Mouse (Mus musculus) hindbrain, embryonic 11.5 days (tissue): ENCODE results near the gene Ccpg1. TPM values are rescaled to one million over a fixed set of nuclear protein-coding genes. Genes with fewer than 3 reads are reported as not detected.

ENCODE experiments used
- ATAC-seq: fragments of 200-750 bp; cut with Nextera tagmentation; 2 replicates; pipeline ENCODE4 v1.8.0; 2017; ENCODE audit warnings: mild to moderate bottlenecking, moderate TSS enrichment, moderate library complexity; ENCODE audit not compliant: low FRiP score
- DNase-seq: peaks from one replicate; pipeline ENCODE4 v3.0.0-alpha.2; 2015; ENCODE audit warnings: low spot score
- H3K27ac ChIP-seq: fragments of 300-500 bp; sonication (generic); 2 replicates; pipeline ENCODE4 v1.5.1; 2014; ENCODE audit warnings: mild to moderate bottlenecking, low read depth, low read length
- H3K27me3 ChIP-seq: fragments of 300-500 bp; sonication (generic); 2 replicates; pipeline ENCODE4 v1.6.1; 2014; ENCODE audit warnings: mild to moderate bottlenecking, low read length, moderate library complexity, mixed read lengths; ENCODE audit not compliant: control insufficient read depth, insufficient read depth
- H3K36me3 ChIP-seq: fragments of 300-500 bp; sonication (generic); 2 replicates; pipeline ENCODE4 v1.6.1; 2014; ENCODE audit warnings: mild to moderate bottlenecking, low read length, moderate library complexity, mixed read lengths; ENCODE audit not compliant: control insufficient read depth, insufficient read depth
- H3K4me1 ChIP-seq: fragments of 300-500 bp; sonication (generic); replicated peaks from 2 replicates; pipeline ENCODE4 v1.6.1; 2014; ENCODE audit warnings: low read length, mixed read lengths; ENCODE audit not compliant: control insufficient read depth, insufficient read depth
- H3K4me2 ChIP-seq: fragments of 300-500 bp; sonication (generic); replicated peaks from 2 replicates; pipeline ENCODE4 v1.6.1; 2014; ENCODE audit warnings: mild to moderate bottlenecking, low read depth, low read length
- H3K4me3 ChIP-seq: fragments of 300-500 bp; sonication (generic); 2 replicates; pipeline ENCODE4 v1.5.1; 2014; ENCODE audit warnings: low read depth, low read length
- H3K9ac ChIP-seq: fragments of 300-500 bp; sonication (generic); 2 replicates; pipeline ENCODE4 v1.6.1; 2014; ENCODE audit warnings: low read depth, low read length
- H3K9me3 ChIP-seq: fragments of 300-500 bp; sonication (generic); 2 replicates; pipeline ENCODE4 v1.6.1; 2016; ENCODE audit warnings: low read length; ENCODE audit not compliant: control insufficient read depth
- WGBS: fragments of 180-500 bp; shearing (Covaris S2); extraction: QIAGEN DNeasy Blood & Tissue Kit; methylation state at CpG from one replicate; pipeline ENCODE4 v1.1.7; 2014; 5-methylcytosine and 5-hydroxymethylcytosine counted together
- polyA plus RNA-seq: library from polyadenylated mRNA; unstranded; fragments of >200 nt; fragmentation: Nextera tagmentation; extraction: Ambion mirVana; gene quantifications from 2 replicates; pipeline ENCODE4 v1.2.1, GENCODE M21; 2014

Gene Ccpg1
- polyA plus RNA-seq, 1 experiment from 2014 or later, result 33.6 TPM

GRCm38 (mm10) chr9:73045204-73045603 is 60.0 kb downstream of the Ccpg1 start:
- Histone ChIP-seq H3K27ac (no peak overlapping the region), H3K4me2 (peak overlapping the region; percentile 76), H3K27me3 (no peaks in the 10 kb centered on the region), H3K36me3 (no peaks in the 10 kb centered on the region), H3K4me3 (peak overlapping the region; percentile 28), H3K9me3 (no peaks in the 10 kb centered on the region), H3K9ac (no peak overlapping the region; the same call in 1 of the 2 replicates), H3K4me1 (0 out of 2 replicates have a peak, but pooled peaks cover 1% of the 10 kb centered on the region)
- no peak for ATAC-seq
- WGBS, result 17% methylated on average over 7 of the region's 7 CpGs
- DNase-seq, result no peak

- H3K9ac ChIP-seq, result no peak overlapping the region
- H3K4me2 ChIP-seq, result no peak overlapping the region
- DNase-seq (no peak), ATAC-seq (no peak)
- H3K4me1 ChIP-seq, result no peaks in the 10 kb centered on the region
- no peak overlapping the region for H3K4me3 ChIP-seq
- no peaks in the 10 kb centered on the region for H3K27me3 ChIP-seq
- no peaks in the 10 kb centered on the region for H3K36me3 ChIP-seq
- WGBS, result 70% methylated on average over 10 of the region's 10 CpGs
- H3K9me3 ChIP-seq, result no peaks in the 10 kb centered on the region
- no peak overlapping the region for H3K27ac ChIP-seq
Observed at GRCm38 (mm10) chr9:73045711-73046110, 60.5 kb downstream of the Ccpg1 start.

GRCm38 (mm10) chr9:73047906-73048305 is 62.7 kb downstream of the Ccpg1 start:
- H3K27me3 ChIP-seq, result no peaks in the 10 kb centered on the region
- no peaks in the 10 kb centered on the region for H3K9me3 ChIP-seq
- H3K4me1 ChIP-seq, result no peaks in the 10 kb centered on the region
- H3K4me2 ChIP-seq, result no peak overlapping the region
- no peaks in the 10 kb centered on the region for H3K36me3 ChIP-seq
- WGBS, result 89% methylated on average over 2 of the region's 2 CpGs
- ATAC-seq (no peak), DNase-seq (no peak)
- no peak overlapping the region for H3K4me3 ChIP-seq
- no peak overlapping the region for H3K27ac ChIP-seq
- H3K9ac ChIP-seq, result no peak overlapping the region

- H3K36me3 ChIP-seq, result no peaks in the 10 kb centered on the region
- DNase-seq (no peak), ATAC-seq (no peak)
- no peaks in the 10 kb centered on the region for H3K27me3 ChIP-seq
- 17% methylated on average over 4 of the region's 4 CpGs for WGBS
- no peak overlapping the region for H3K4me3 ChIP-seq
- no peaks in the 10 kb centered on the region for H3K9me3 ChIP-seq
- no peak overlapping the region for H3K4me2 ChIP-seq
- no peak overlapping the region for H3K27ac ChIP-seq
- H3K4me1 ChIP-seq, result no peaks in the 10 kb centered on the region
- H3K9ac ChIP-seq, result no peak overlapping the region
Observed at GRCm38 (mm10) chr9:73048927-73049326, 63.7 kb downstream of the Ccpg1 start.

GRCm38 (mm10) chr9:73049833-73050232 is 64.6 kb downstream of the Ccpg1 start:
- H3K4me3 ChIP-seq, result no peak overlapping the region
- DNase-seq, result no peak

GRCm38 (mm10) chr9:73050606-73051005 is 65.4 kb downstream of the Ccpg1 start:
- Histone ChIP-seq H3K4me3 (no peak overlapping the region), H3K27ac (no peak overlapping the region), H3K9me3 (no peaks in the 10 kb centered on the region), H3K4me1 (no peaks in the 10 kb centered on the region), H3K4me2 (no peak overlapping the region), H3K36me3 (no peaks in the 10 kb centered on the region), H3K27me3 (no peaks in the 10 kb centered on the region), H3K9ac (no peak overlapping the region)
- ATAC-seq (no peak), DNase-seq (no peak)
- WGBS, result 77% methylated on average over 8 of the region's 8 CpGs

More at GRCm38 (mm10) chr9:73049833-73050232, 64.6 kb downstream of the Ccpg1 start:
- no peaks in the 10 kb centered on the region for H3K4me1 ChIP-seq
- no peaks in the 10 kb centered on the region for H3K27me3 ChIP-seq
- WGBS, result 80% methylated on average over 5 of the region's 5 CpGs
- H3K9me3 ChIP-seq, result no peaks in the 10 kb centered on the region
- no peak overlapping the region for H3K27ac ChIP-seq
- H3K4me2 ChIP-seq, result no peak overlapping the region
- H3K9ac ChIP-seq, result no peak overlapping the region
- no peak for ATAC-seq
- H3K36me3 ChIP-seq, result no peaks in the 10 kb centered on the region

GRCm38 (mm10) chr9:73055441-73055911 is 70.2 kb downstream of the Ccpg1 start:
- Histone ChIP-seq H3K36me3 (no peaks in the 10 kb centered on the region), H3K9ac (no peak overlapping the region), H3K4me3 (no peak overlapping the region), H3K27me3 (no peaks in the 10 kb centered on the region), H3K27ac (no peak overlapping the region), H3K4me1 (no peaks in the 10 kb centered on the region), H3K9me3 (no peaks in the 10 kb centered on the region), H3K4me2 (no peak overlapping the region)
- ATAC-seq (no peak), DNase-seq (no peak)
- 74% methylated on average over 10 of the region's 10 CpGs for WGBS

GRCm38 (mm10) chr9:73059224-73059623 is 74.0 kb downstream of the Ccpg1 start:
- no peaks in the 10 kb centered on the region for H3K36me3 ChIP-seq
- WGBS, result 83% methylated on average over 4 of the region's 4 CpGs

GRCm38 (mm10) chr9:73063621-73064290 is 78.5 kb downstream of the Ccpg1 start:
- no peaks in the 10 kb centered on the region for H3K9me3 ChIP-seq
- no peak overlapping the region for H3K4me2 ChIP-seq
- ATAC-seq, result no peak
- H3K4me3 ChIP-seq, result no peak overlapping the region
- WGBS, result 39% methylated on average over 15 of the region's 15 CpGs
- H3K27me3 ChIP-seq, result no peaks in the 10 kb centered on the region
- no peak for DNase-seq
- no peak overlapping the region for H3K9ac ChIP-seq
- no peak overlapping the region for H3K27ac ChIP-seq
- H3K36me3 ChIP-seq, result no peaks in the 10 kb centered on the region
- H3K4me1 ChIP-seq, result 0 out of 2 replicates have a peak, but pooled peaks cover 2% of the 10 kb centered on the region

More at GRCm38 (mm10) chr9:73059224-73059623, 74.0 kb downstream of the Ccpg1 start:
- DNase-seq (no peak), ATAC-seq (no peak)
- Histone ChIP-seq H3K27ac (no peak overlapping the region), H3K4me2 (no peak overlapping the region), H3K9me3 (no peaks in the 10 kb centered on the region), H3K27me3 (no peaks in the 10 kb centered on the region), H3K4me3 (no peak overlapping the region), H3K9ac (no peak overlapping the region), H3K4me1 (no peaks in the 10 kb centered on the region)
